Mouse (Mus musculus): Measurements from ENCODE around the gene Asgr1. TPM values are rescaled to one million over a fixed set of nuclear protein-coding genes. Genes with fewer than 3 reads are reported as not detected.

Asgr1 gene
- 0.46 and 0.95 TPM in 2 replicates for polyA plus RNA-seq (2014; fragmentation: Nextera tagmentation; extraction: Ambion mirVana)

DNA sequence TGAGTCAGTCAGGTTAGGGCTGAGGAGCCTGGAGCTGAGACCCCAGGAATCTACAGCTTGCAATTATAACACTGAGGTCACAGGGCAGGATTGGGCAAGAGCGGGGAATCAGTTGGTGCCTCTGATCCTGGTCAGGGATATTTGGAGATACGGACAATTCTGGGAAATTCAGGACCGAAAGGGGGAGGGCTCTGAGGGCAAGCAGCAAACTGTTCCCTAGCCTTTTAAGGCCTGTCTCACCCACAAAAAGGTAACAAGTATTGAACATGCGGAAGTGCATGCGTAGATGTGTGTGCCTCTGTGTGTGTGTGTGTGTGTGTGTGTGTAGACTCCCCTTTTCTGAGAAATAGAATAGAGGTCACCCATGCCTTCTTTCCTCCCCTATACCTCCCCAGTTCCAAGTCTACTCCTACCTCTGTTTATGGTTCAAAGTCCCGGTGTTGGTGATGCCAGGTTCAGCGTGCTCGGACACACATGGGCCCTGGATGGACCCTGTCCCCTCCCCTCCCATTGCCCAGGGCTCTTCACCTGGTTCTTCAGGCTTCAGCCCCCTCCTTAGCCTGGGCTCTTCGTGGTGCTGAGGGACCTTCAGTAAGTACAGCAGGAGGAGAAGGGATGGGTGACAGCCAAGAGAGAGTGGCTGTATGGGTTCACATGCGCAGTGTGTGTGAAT, at the start of gene Asgr1:
Gene Asgr1 (plus strand): TSS at position 188 of the 673 bp plus-strand sequence.
- no peak for ATAC-seq (replicated peaks; ENCODE audit: insufficient number of reproducible peaks, low FRiP score, low TSS enrichment, low read depth)
- Histone ChIP-seq H3K27ac (replicated peaks; ENCODE audit: low read depth, low read length) (no peak within 1 kb of the TSS), H3K9ac (replicated peaks; ENCODE audit: low read length) (no peak within 1 kb of the TSS)

DNA sequence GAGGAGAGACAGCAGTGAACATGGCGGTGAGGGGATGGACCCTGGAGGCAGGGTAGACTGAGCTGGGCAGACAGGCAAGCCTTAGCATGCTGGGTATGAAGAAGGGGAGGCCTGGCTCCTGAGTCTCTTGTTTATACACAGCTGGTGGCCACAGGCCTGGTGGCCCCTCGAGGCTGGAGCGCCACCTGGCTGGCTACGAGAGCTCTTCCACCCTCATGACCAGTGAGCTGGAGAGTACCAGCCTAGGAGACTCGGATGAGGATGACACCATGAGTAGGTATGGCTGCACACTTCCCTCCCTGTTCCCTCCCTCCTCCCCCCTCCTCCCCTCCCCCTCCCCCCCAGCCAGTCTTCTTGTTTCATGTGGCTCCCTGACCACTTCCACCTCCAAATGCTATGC, 48.4 kb upstream of the Asgr1 start:
- 69% methylated on average over 5 of the region's 5 CpGs for WGBS
- H3K4me2 ChIP-seq (ENCODE audit: low read depth, low read length), result no peak overlapping the region
- ATAC-seq (replicated peaks; ENCODE audit: insufficient number of reproducible peaks, low FRiP score, low TSS enrichment, low read depth), result no peak
- no peaks in the 10 kb centered on the region for H3K27me3 ChIP-seq (ENCODE audit: control insufficient read depth, insufficient read depth, low read length)
- H3K36me3 ChIP-seq (replicated peaks; ENCODE audit: control insufficient read depth, insufficient read depth, low read depth, low read length), result peaks cover 17% of the 10 kb centered on the region
- H3K4me3 ChIP-seq (ENCODE audit: low read depth, low read length), result no peak overlapping the region
- no peaks in the 10 kb centered on the region for H3K4me1 ChIP-seq (ENCODE audit: control insufficient read depth, insufficient read depth, low read length)
- H3K27ac ChIP-seq (replicated peaks; ENCODE audit: low read depth, low read length), result no peak overlapping the region
- H3K9ac ChIP-seq (replicated peaks; ENCODE audit: low read length), result no peak overlapping the region
- no peaks in the 10 kb centered on the region for H3K9me3 ChIP-seq (replicated peaks; ENCODE audit: control insufficient read depth, low read length)
- DNase-seq (ENCODE audit: low spot score), result no peak

More for the DNA sequence above, at the start of gene Asgr1:
- Histone ChIP-seq H3K27me3 (ENCODE audit: control insufficient read depth, insufficient read depth, low read length) (no peaks in the 10 kb centered on the region), H3K36me3 (replicated peaks; ENCODE audit: control insufficient read depth, insufficient read depth, low read depth, low read length) (no peaks in the 10 kb centered on the region), H3K9me3 (replicated peaks; ENCODE audit: control insufficient read depth, low read length) (no peaks in the 10 kb centered on the region), H3K4me2 (ENCODE audit: low read depth, low read length) (no peak within 1 kb of the TSS), H3K4me1 (ENCODE audit: control insufficient read depth, insufficient read depth, low read length) (no peaks in the 10 kb centered on the region), H3K4me3 (ENCODE audit: low read depth, low read length) (no peak within 1 kb of the TSS)
- DNase-seq (ENCODE audit: low spot score), result no peak
- WGBS, result 85% methylated on average over 10 of the region's 10 CpGs

DNA sequence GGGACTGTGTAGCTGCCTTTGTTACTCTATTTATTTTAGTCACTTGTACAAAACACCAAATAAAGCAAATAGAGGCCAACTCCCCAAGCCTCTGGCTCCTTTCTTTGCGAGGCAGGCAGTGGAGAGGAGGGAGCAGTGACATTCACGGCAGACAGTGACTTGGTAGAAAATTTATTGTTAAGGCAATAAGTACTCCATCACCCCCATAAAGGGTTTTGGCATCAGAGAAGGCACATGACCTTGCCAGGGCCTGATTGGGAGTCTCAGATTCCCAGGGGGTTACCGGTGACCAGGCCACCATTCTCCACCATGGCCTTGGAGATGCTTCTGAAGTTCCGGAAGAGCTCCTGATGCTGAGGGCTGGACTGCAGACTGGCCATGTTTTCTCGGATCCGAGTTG, 43.9 kb upstream of the Asgr1 start:
- ATAC-seq (replicated peaks; ENCODE audit: insufficient number of reproducible peaks, low FRiP score, low TSS enrichment, low read depth) (no peak), DNase-seq (ENCODE audit: low spot score) (no peak)
- Histone ChIP-seq H3K27me3 (ENCODE audit: control insufficient read depth, insufficient read depth, low read length) (no peaks in the 10 kb centered on the region), H3K4me1 (ENCODE audit: control insufficient read depth, insufficient read depth, low read length) (peaks cover 4% of the 10 kb centered on the region; the same call in 1 of the 2 replicates), H3K4me3 (ENCODE audit: low read depth, low read length) (no peak overlapping the region), H3K9ac (replicated peaks; ENCODE audit: low read length) (no peak overlapping the region), H3K4me2 (ENCODE audit: low read depth, low read length) (no peak overlapping the region), H3K36me3 (replicated peaks; ENCODE audit: control insufficient read depth, insufficient read depth, low read depth, low read length) (peaks cover 23% of the 10 kb centered on the region), H3K9me3 (replicated peaks; ENCODE audit: control insufficient read depth, low read length) (no peaks in the 10 kb centered on the region), H3K27ac (replicated peaks; ENCODE audit: low read depth, low read length) (no peak overlapping the region)
- WGBS, result 90% methylated on average over 6 of the region's 6 CpGs

DNA sequence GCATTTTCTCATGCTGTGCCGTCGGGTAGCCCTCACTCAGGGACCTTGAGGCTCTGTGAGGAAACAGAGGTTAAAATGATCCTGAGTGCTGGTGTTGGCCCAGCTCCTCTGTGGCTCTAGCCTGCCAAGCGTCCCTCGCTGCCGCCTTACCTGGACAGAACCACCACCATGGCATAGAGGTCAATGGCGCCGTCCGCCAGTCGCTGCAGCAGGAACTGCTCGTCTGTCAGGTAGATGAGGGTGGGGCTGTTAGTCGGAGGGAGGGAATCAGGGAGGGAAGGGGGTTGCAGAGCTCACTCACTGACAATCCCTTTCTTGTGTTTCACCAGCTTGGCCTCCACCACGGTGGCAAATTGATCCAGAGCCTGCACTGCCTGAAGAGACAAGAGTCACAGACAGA, 43.3 kb upstream of the Asgr1 start:
- WGBS, result 85% methylated on average over 12 of the region's 12 CpGs
- peaks cover 23% of the 10 kb centered on the region for H3K36me3 ChIP-seq (replicated peaks; ENCODE audit: control insufficient read depth, insufficient read depth, low read depth, low read length)

DNA sequence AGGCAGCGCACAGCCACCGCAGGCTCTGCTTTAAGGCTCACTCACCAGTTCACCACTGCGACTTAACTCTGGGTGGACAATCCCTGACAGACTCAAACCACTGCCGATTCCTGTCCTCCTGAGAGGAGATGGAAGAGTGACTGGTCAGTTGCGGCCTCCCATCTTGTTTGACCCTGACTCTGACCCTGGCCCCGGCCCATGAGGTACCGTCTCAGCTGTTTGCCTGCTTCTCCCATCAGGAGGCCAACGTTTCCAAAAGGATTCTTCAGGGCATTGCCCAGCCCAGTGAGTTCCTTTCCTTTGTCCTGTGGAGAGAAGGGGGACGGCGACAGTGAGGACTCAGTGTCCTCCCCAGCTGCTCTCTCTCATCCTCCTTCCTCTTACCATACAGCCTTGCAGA, 42.9 kb upstream of the Asgr1 start:
- Histone ChIP-seq H3K4me3 (ENCODE audit: low read depth, low read length) (no peak overlapping the region), H3K4me2 (ENCODE audit: low read depth, low read length) (no peak overlapping the region), H3K27ac (replicated peaks; ENCODE audit: low read depth, low read length) (no peak overlapping the region), H3K9ac (replicated peaks; ENCODE audit: low read length) (no peak overlapping the region), H3K36me3 (replicated peaks; ENCODE audit: control insufficient read depth, insufficient read depth, low read depth, low read length) (peaks cover 21% of the 10 kb centered on the region), H3K9me3 (replicated peaks; ENCODE audit: control insufficient read depth, low read length) (no peaks in the 10 kb centered on the region), H3K4me1 (ENCODE audit: control insufficient read depth, insufficient read depth, low read length) (peaks cover 4% of the 10 kb centered on the region; the same call in 1 of the 2 replicates), H3K27me3 (ENCODE audit: control insufficient read depth, insufficient read depth, low read length) (no peaks in the 10 kb centered on the region)
- DNase-seq (ENCODE audit: low spot score) (no peak), ATAC-seq (replicated peaks; ENCODE audit: insufficient number of reproducible peaks, low FRiP score, low TSS enrichment, low read depth) (no peak)
- 85% methylated on average over 10 of the region's 10 CpGs for WGBS

More for the DNA sequence above, 43.3 kb upstream of the Asgr1 start:
- Histone ChIP-seq H3K27me3 (ENCODE audit: control insufficient read depth, insufficient read depth, low read length) (no peaks in the 10 kb centered on the region), H3K4me1 (ENCODE audit: control insufficient read depth, insufficient read depth, low read length) (peaks cover 4% of the 10 kb centered on the region; the same call in 1 of the 2 replicates), H3K4me3 (ENCODE audit: low read depth, low read length) (no peak overlapping the region), H3K9me3 (replicated peaks; ENCODE audit: control insufficient read depth, low read length) (no peaks in the 10 kb centered on the region), H3K9ac (replicated peaks; ENCODE audit: low read length) (no peak overlapping the region), H3K27ac (replicated peaks; ENCODE audit: low read depth, low read length) (no peak overlapping the region), H3K4me2 (ENCODE audit: low read depth, low read length) (no peak overlapping the region)
- ATAC-seq (replicated peaks; ENCODE audit: insufficient number of reproducible peaks, low FRiP score, low TSS enrichment, low read depth) (no peak), DNase-seq (ENCODE audit: low spot score) (no peak)

DNA sequence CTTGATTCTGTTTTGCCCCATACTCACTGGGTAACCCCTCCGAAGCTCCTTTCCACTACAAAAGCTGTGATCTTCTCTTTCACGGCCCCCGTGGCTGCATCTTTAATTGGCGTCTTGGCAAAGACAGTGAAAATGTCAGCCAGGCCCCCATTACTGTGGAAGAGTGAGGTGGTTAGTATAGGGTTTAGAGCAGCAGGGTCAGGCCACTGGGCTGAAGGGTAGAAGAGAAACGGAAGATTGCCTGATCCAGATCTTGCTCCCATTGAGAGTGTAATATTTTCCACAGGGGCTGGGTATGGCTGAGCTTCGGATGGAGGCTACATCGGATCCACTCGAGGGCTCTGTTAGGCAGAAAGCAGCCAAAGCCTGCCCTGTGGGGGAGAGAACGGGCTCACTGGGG, 41.0 kb upstream of the Asgr1 start:
- peaks cover 14% of the 10 kb centered on the region for H3K36me3 ChIP-seq (replicated peaks; ENCODE audit: control insufficient read depth, insufficient read depth, low read depth, low read length)
- H3K4me3 ChIP-seq (ENCODE audit: low read depth, low read length), result no peak overlapping the region
- DNase-seq (ENCODE audit: low spot score) (no peak), ATAC-seq (replicated peaks; ENCODE audit: insufficient number of reproducible peaks, low FRiP score, low TSS enrichment, low read depth) (no peak)
- H3K27me3 ChIP-seq (ENCODE audit: control insufficient read depth, insufficient read depth, low read length), result no peaks in the 10 kb centered on the region
- no peak overlapping the region for H3K27ac ChIP-seq (replicated peaks; ENCODE audit: low read depth, low read length)
- H3K4me1 ChIP-seq (ENCODE audit: control insufficient read depth, insufficient read depth, low read length), result peaks cover 8% of the 10 kb centered on the region
- H3K9me3 ChIP-seq (replicated peaks; ENCODE audit: control insufficient read depth, low read length), result no peaks in the 10 kb centered on the region
- no peak overlapping the region for H3K4me2 ChIP-seq (ENCODE audit: low read depth, low read length)
- H3K9ac ChIP-seq (replicated peaks; ENCODE audit: low read length), result no peak overlapping the region
- 90% methylated on average over 9 of the region's 9 CpGs for WGBS

DNA sequence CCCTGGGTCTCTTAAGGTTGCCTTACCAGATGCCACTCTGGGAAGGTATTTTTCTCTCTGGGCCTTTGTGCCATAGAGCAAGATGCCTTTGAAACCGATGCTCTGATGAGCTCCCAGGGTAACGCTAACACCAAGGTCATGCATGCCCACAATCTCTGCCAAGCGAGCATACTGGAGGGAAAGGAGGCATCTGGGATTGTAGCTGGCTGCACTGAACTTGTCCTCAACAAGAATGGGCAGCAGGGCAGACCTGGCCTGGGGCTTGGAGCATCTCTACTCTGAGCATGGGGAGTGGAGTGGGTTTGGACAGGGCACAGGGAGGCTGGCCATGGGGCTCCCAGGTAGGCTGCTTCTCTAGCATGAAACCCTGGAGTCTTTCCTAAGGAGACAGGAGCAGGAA, 40.5 kb upstream of the Asgr1 start:
- WGBS, result 91% methylated on average over 3 of the region's 3 CpGs
- Histone ChIP-seq H3K27me3 (ENCODE audit: control insufficient read depth, insufficient read depth, low read length) (no peaks in the 10 kb centered on the region), H3K36me3 (replicated peaks; ENCODE audit: control insufficient read depth, insufficient read depth, low read depth, low read length) (peaks cover 12% of the 10 kb centered on the region), H3K4me3 (ENCODE audit: low read depth, low read length) (no peak overlapping the region), H3K9ac (replicated peaks; ENCODE audit: low read length) (no peak overlapping the region), H3K9me3 (replicated peaks; ENCODE audit: control insufficient read depth, low read length) (no peaks in the 10 kb centered on the region), H3K27ac (replicated peaks; ENCODE audit: low read depth, low read length) (no peak overlapping the region), H3K4me1 (ENCODE audit: control insufficient read depth, insufficient read depth, low read length) (peaks cover 8% of the 10 kb centered on the region), H3K4me2 (ENCODE audit: low read depth, low read length) (no peak overlapping the region)
- ATAC-seq (replicated peaks; ENCODE audit: insufficient number of reproducible peaks, low FRiP score, low TSS enrichment, low read depth) (no peak), DNase-seq (ENCODE audit: low spot score) (no peak)

DNA sequence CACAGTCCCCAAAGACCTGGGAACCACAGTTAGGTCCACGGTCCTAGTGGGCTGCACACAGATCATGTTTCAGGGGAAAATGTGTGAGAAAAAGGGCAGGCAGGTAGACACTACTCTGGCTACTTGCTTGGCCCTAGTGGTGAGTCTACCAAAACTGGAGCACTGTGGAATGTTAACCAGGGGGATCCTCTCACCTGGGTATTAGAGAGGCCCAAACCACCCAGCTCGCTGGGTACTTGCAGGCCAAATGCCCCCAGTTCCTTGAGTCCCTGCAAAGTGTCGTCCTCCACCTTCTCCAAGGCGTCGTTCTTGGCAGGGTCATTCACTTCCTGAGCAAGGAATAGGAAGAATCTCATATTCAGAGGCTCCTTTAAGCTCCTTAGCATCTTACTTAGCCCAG, 39.8 kb upstream of the Asgr1 start:
- peaks cover 7% of the 10 kb centered on the region for H3K36me3 ChIP-seq (replicated peaks; ENCODE audit: control insufficient read depth, insufficient read depth, low read depth, low read length)
- H3K27ac ChIP-seq (replicated peaks; ENCODE audit: low read depth, low read length), result no peak overlapping the region
- H3K4me1 ChIP-seq (ENCODE audit: control insufficient read depth, insufficient read depth, low read length), result peaks cover 8% of the 10 kb centered on the region

More for the DNA sequence above, 39.8 kb upstream of the Asgr1 start:
- Histone ChIP-seq H3K27me3 (ENCODE audit: control insufficient read depth, insufficient read depth, low read length) (no peaks in the 10 kb centered on the region), H3K9me3 (replicated peaks; ENCODE audit: control insufficient read depth, low read length) (no peaks in the 10 kb centered on the region), H3K4me3 (ENCODE audit: low read depth, low read length) (no peak overlapping the region), H3K4me2 (ENCODE audit: low read depth, low read length) (no peak overlapping the region), H3K9ac (replicated peaks; ENCODE audit: low read length) (no peak overlapping the region)
- 68% methylated on average over 5 of the region's 5 CpGs for WGBS
- no peak for ATAC-seq (replicated peaks; ENCODE audit: insufficient number of reproducible peaks, low FRiP score, low TSS enrichment, low read depth)
- DNase-seq (ENCODE audit: low spot score), result no peak
